Mouse (Mus musculus) stomach, postnatal 0 days (tissue): Measurements from ENCODE around the gene Gfod1. TPM values are rescaled to one million over a fixed set of nuclear protein-coding genes. Genes with fewer than 3 reads are reported as not detected.

ENCODE experiments used
- ATAC-seq: fragments of 200-750 bp; cut with Nextera tagmentation; 2 replicates; pipeline ENCODE4 v1.8.0; 2017; ENCODE audit not compliant: low FRiP score, low TSS enrichment
- DNase-seq: peaks from one replicate; pipeline ENCODE4 v3.0.0-alpha.2; 2016; ENCODE audit warnings: low spot score
- H3K27ac ChIP-seq: fragments of 300-500 bp; sonication (generic); replicated peaks from 2 replicates; pipeline ENCODE4 v1.5.1; 2014; ENCODE audit warnings: mild to moderate bottlenecking, control low read depth
- H3K27me3 ChIP-seq: fragments of 300-500 bp; sonication (generic); 2 replicates; pipeline ENCODE4 v1.6.1; 2014; ENCODE audit warnings: low read length; ENCODE audit not compliant: control insufficient read depth, insufficient read depth
- H3K36me3 ChIP-seq: fragments of 300-500 bp; sonication (generic); 2 replicates; pipeline ENCODE4 v1.6.1; 2014; ENCODE audit warnings: low read length, mixed read lengths; ENCODE audit not compliant: control insufficient read depth, insufficient read depth
- H3K4me1 ChIP-seq: fragments of 300-500 bp; sonication (generic); replicated peaks from 2 replicates; pipeline ENCODE4 v1.6.1; 2014; ENCODE audit warnings: antibody characterized with exemption; ENCODE audit not compliant: control insufficient read depth, insufficient read depth
- H3K4me2 ChIP-seq: fragments of 300-500 bp; sonication (generic); replicated peaks from 2 replicates; pipeline ENCODE4 v1.6.1; 2014; ENCODE audit warnings: low read depth, mild to moderate bottlenecking, control low read depth, moderate library complexity
- H3K4me3 ChIP-seq: fragments of 300-500 bp; sonication (generic); 2 replicates; pipeline ENCODE4 v1.5.1; 2014; ENCODE audit warnings: low read depth, low read length, control low read depth
- H3K9ac ChIP-seq: fragments of 300-500 bp; sonication (generic); 2 replicates; pipeline ENCODE4 v1.6.1; 2014; ENCODE audit warnings: mild to moderate bottlenecking, low read length, control low read depth, mixed read lengths
- H3K9me3 ChIP-seq: fragments of 300-500 bp; sonication (generic); 2 replicates; pipeline ENCODE4 v1.6.1; 2016; ENCODE audit warnings: low read length; ENCODE audit not compliant: control insufficient read depth
- CTCF ChIP-seq: IDR thresholded peaks from 2 replicates; pipeline ENCODE4 v1.5.1; 2016; ENCODE audit warnings: antibody characterized with exemption, low read depth, mild to moderate bottlenecking, moderate library complexity
- EP300 ChIP-seq: optimal IDR thresholded peaks from 2 replicates; pipeline ENCODE3; 2016; ENCODE audit warnings: antibody characterized with exemption
- WGBS: fragments of 180-500 bp; shearing (Covaris S2); extraction: QIAGEN DNeasy Blood & Tissue Kit; methylation state at CpG from one replicate; pipeline ENCODE4 v1.1.7; 2014; 5-methylcytosine and 5-hydroxymethylcytosine counted together
- polyA plus RNA-seq: library from polyadenylated mRNA; unstranded; fragments of >200 nt; fragmentation: Nextera tagmentation; extraction: Ambion mirVana; gene quantifications from 2 replicates; pipeline ENCODE4 v1.2.1, GENCODE M21; 2015

The Gfod1 gene
- polyA plus RNA-seq, 1 experiment from 2014 or later, result 0.57 TPM

DNA sequence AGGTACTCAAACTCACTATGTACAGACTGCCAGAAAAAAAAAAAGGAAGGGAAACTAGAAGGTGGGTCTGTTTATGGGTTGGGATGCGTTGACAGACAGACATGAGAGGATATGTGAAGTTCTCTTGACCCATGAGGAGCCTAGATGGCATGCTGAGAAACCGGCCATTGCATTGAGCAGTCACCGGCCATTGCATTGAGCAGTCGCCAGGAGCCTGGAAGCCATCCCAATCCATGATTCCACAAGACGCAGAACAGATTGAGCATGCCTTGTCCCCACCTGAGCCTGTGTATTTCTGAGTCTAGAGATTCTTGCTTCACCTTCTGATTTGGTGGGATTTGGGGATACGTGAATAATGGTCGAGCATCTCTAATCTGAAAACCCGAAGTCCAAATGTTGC lies 110.0 kb downstream of the Gfod1 start:
- Histone ChIP-seq H3K4me2 (no peak overlapping the region), H3K9ac (no peak overlapping the region), H3K9me3 (no peaks in the 10 kb centered on the region), H3K4me1 (peaks cover 3% of the 10 kb centered on the region; the same call in 1 of the 2 replicates), H3K4me3 (no peak overlapping the region), H3K36me3 (no peaks in the 10 kb centered on the region), H3K27ac (no peak overlapping the region), H3K27me3 (no peaks in the 10 kb centered on the region)
- TF ChIP-seq EP300, result no peak
- no peak for TF ChIP-seq CTCF
- DNase-seq, result no peak
- no peak for ATAC-seq
- WGBS, result 90% methylated on average over 8 of the region's 8 CpGs

DNA sequence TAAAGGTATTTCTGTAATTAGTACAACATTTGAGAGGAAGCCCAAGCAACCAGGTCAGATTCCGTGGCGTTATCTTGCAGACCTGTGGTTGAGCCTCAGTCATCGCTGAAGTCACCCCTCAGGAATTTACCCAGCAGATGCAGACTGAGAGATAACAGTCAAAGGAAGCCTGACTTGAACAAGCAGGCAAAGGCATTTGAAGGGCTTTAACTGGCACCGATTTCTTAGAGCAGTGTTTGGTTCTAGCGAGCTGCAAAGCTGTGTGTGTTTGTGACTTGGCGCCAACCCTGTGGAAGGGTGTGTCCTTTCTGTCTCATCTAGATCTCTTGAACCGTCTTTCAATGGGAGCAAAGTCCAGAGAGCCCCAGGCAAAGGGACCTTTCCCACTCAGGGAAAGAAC lies 110.7 kb downstream of the Gfod1 start:
- no peak for DNase-seq

GRCm38 (mm10) chr13:43191741-43192192 lies 112.2 kb downstream of the Gfod1 start:
- WGBS, result 4% methylated on average over 14 of the region's 14 CpGs
- no peaks in the 10 kb centered on the region for H3K27me3 ChIP-seq
- H3K27ac ChIP-seq, result no peak overlapping the region
- no peak overlapping the region for H3K9ac ChIP-seq
- H3K4me3 ChIP-seq, result no peak overlapping the region
- H3K4me1 ChIP-seq, result peaks cover 3% of the 10 kb centered on the region; the same call in 1 of the 2 replicates
- H3K4me2 ChIP-seq, result peak overlapping the region; percentile 41
- ATAC-seq (peak; percentile 40; the same call in 1 of the 2 replicates), DNase-seq (no peak)
- no peak for TF ChIP-seq CTCF
- TF ChIP-seq EP300, result no peak
- no peaks in the 10 kb centered on the region for H3K9me3 ChIP-seq
- H3K36me3 ChIP-seq, result no peaks in the 10 kb centered on the region

More for the DNA sequence above, 110.7 kb downstream of the Gfod1 start:
- WGBS, result 22% methylated on average over 7 of the region's 7 CpGs
- H3K36me3 ChIP-seq, result no peaks in the 10 kb centered on the region
- no peak overlapping the region for H3K9ac ChIP-seq
- ATAC-seq, result peak; percentile 36; the same call in 1 of the 2 replicates
- H3K27me3 ChIP-seq, result no peaks in the 10 kb centered on the region
- H3K4me1 ChIP-seq, result peaks cover 3% of the 10 kb centered on the region; the same call in 1 of the 2 replicates
- no peak for TF ChIP-seq EP300
- no peak for TF ChIP-seq CTCF
- H3K4me3 ChIP-seq, result no peak overlapping the region
- no peaks in the 10 kb centered on the region for H3K9me3 ChIP-seq
- H3K4me2 ChIP-seq, result no peak overlapping the region
- H3K27ac ChIP-seq, result no peak overlapping the region

- TF ChIP-seq CTCF (no peak), EP300 (no peak)
- Histone ChIP-seq H3K4me3 (no peak overlapping the region), H3K4me1 (peaks cover 3% of the 10 kb centered on the region; the same call in 1 of the 2 replicates), H3K4me2 (peak overlapping the region; percentile 41; the same call in 1 of the 2 replicates), H3K9ac (no peak overlapping the region), H3K27me3 (no peaks in the 10 kb centered on the region), H3K27ac (no peak overlapping the region), H3K9me3 (no peaks in the 10 kb centered on the region), H3K36me3 (no peaks in the 10 kb centered on the region)
- WGBS, result 27% methylated on average over 1 of the region's 2 CpGs
- DNase-seq (no peak), ATAC-seq (peak; percentile 32; the same call in 1 of the 2 replicates)
Measured at GRCm38 (mm10) chr13:43191290-43191689, 112.7 kb downstream of the Gfod1 start.

DNA sequence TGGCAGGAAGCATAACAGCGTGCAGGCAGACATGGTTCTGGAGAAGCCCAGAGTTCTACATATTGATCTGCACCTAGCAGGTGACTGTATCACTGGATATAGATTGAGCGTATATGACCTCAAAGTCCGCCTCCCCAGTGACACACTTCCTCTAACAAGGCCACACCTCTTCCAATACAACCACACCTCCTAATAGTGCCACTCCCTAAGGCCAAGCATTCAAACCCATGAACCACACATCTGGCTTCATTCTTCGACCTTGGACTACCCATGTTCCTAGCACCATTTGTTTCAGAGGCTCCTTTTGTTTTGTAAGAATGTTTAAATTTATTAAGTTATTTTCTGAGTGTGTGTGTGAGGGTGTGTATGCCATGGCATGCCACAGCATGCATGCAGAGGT lies 116.2 kb downstream of the Gfod1 start:
- no peak overlapping the region for H3K4me2 ChIP-seq
- ATAC-seq, result no peak
- H3K36me3 ChIP-seq, result no peaks in the 10 kb centered on the region
- H3K4me1 ChIP-seq, result peaks cover 3% of the 10 kb centered on the region; the same call in 1 of the 2 replicates
- H3K9ac ChIP-seq, result no peak overlapping the region
- no peak overlapping the region for H3K27ac ChIP-seq
- no peak overlapping the region for H3K4me3 ChIP-seq
- no peaks in the 10 kb centered on the region for H3K9me3 ChIP-seq
- TF ChIP-seq EP300 (no peak), CTCF (no peak)
- no peaks in the 10 kb centered on the region for H3K27me3 ChIP-seq
- WGBS, result 89% methylated on average over 4 of the region's 4 CpGs
- no peak for DNase-seq

DNA sequence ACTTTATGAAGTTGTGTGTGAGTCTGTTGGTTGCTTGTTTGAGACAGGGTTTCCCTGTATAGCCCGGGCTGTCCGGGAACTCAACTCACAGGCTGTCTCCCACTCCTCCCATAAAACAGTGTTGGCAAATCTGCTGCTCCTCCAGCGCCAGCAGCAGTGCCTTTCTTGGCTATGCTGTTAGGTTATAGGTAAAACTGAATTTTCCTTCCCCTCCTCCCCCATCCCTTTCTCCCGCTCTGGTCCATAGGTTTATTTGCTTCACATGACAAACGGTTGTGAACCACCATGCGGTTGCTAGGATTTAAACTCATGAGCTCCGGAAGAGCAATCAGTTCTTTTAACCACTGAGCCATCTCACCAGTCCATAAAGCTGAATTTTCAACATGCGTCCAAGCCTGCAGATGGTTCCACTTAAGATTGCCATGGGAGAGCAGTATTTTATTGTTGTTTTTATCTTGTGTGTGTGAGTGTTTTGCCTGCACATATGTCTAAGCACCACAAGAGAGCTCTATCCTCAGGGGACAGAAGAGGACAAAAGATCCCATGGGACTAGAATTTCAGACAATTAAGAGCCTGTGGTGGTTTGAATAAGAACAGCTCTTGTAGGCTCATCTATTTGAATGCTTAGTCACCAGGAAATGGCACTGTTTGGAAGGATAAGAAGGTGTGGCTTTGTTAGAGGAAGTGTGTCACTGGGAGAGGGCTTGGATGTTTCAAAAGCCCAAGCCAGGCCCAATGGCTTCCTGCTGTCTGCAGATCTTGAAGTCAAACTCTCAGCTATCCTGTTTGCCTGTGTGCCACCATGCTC lies 120.5 kb downstream of the Gfod1 start:
- Histone ChIP-seq H3K9ac (no peak overlapping the region; the same call in 1 of the 2 replicates), H3K9me3 (no peaks in the 10 kb centered on the region), H3K27ac (no peak overlapping the region), H3K4me1 (no peaks in the 10 kb centered on the region), H3K4me2 (peak overlapping the region; percentile 44), H3K4me3 (peak overlapping the region; percentile 19; the same call in 1 of the 2 replicates), H3K36me3 (no peaks in the 10 kb centered on the region), H3K27me3 (no peaks in the 10 kb centered on the region)
- TF ChIP-seq EP300, result no peak
- TF ChIP-seq CTCF, result no peak
- 48% methylated on average over 8 of the region's 8 CpGs for WGBS
- DNase-seq (no peak), ATAC-seq (no peak)
